Mouse (Mus musculus) liver, postnatal 0 days (tissue): ENCODE data around the gene Rex1bd. TPM values are rescaled to one million over a fixed set of nuclear protein-coding genes. Genes with fewer than 3 reads are reported as not detected.
A peak's percentile ranks its signal among the peaks of the same experiment; 100 is the strongest.

Experiments used
- ATAC-seq: fragments of 200-750 bp; cut with Nextera tagmentation; 2 replicates; pipeline ENCODE4 v1.8.0; 2017; ENCODE audit warnings: mild to moderate bottlenecking, moderate library complexity
- DNase-seq: peaks from one replicate; pipeline ENCODE4 v3.0.0-alpha.2; 2016
- H3K27ac ChIP-seq: fragments of 300-500 bp; sonication (generic); 2 replicates; pipeline ENCODE4 v1.5.1; 2014; ENCODE audit warnings: antibody characterized with exemption, moderate library complexity, mild to moderate bottlenecking, low read depth
- H3K27me3 ChIP-seq: fragments of 300-500 bp; sonication (generic); 2 replicates; pipeline ENCODE4 v1.6.1; 2014; ENCODE audit warnings: low read length, control low read depth, mixed read lengths; ENCODE audit not compliant: insufficient read depth
- H3K36me3 ChIP-seq: fragments of 300-500 bp; sonication (generic); replicated peaks from 2 replicates; pipeline ENCODE4 v1.6.1; 2014; ENCODE audit warnings: mild to moderate bottlenecking, control low read depth, low read length, moderate library complexity, mixed read lengths; ENCODE audit not compliant: insufficient read depth
- H3K4me1 ChIP-seq: fragments of 300-500 bp; sonication (generic); 2 replicates; pipeline ENCODE4 v1.6.1; 2014; ENCODE audit warnings: antibody characterized with exemption, mild to moderate bottlenecking, control low read depth; ENCODE audit not compliant: insufficient read depth
- H3K4me2 ChIP-seq: fragments of 300-500 bp; sonication (generic); 2 replicates; pipeline ENCODE4 v1.6.1; 2014; ENCODE audit warnings: low read depth, mild to moderate bottlenecking, low read length, moderate library complexity, mixed read lengths
- H3K4me3 ChIP-seq: fragments of 300-500 bp; sonication (generic); 2 replicates; pipeline ENCODE4 v1.5.1; 2014; ENCODE audit warnings: low read depth, low read length
- H3K9ac ChIP-seq: fragments of 300-500 bp; sonication (generic); replicated peaks from 2 replicates; pipeline ENCODE4 v1.6.1; 2014; ENCODE audit warnings: mild to moderate bottlenecking, moderate library complexity
- H3K9me3 ChIP-seq: fragments of 300-500 bp; sonication (generic); 2 replicates; pipeline ENCODE4 v1.6.1; 2016; ENCODE audit warnings: mild to moderate bottlenecking, control low read depth, low read length, mixed read lengths
- CTCF ChIP-seq: sonication (generic); IDR thresholded peaks from 2 replicates; pipeline ENCODE4 v1.5.1; 2016; ENCODE audit warnings: antibody characterized with exemption, low read depth
- EP300 ChIP-seq: IDR thresholded peaks from 2 replicates; pipeline ENCODE4 v1.6.1; 2016; ENCODE audit warnings: antibody characterized with exemption, low read depth, mild to moderate bottlenecking
- WGBS: fragments of 180-500 bp; shearing (Covaris S2); extraction: QIAGEN DNeasy Blood & Tissue Kit; methylation state at CpG from one replicate; pipeline ENCODE4 v1.1.7; 2014; ENCODE audit not compliant: insufficient replicate concordance; 5-methylcytosine and 5-hydroxymethylcytosine counted together
- polyA plus RNA-seq: library from polyadenylated mRNA; unstranded; fragments of >200 nt; fragmentation: Nextera tagmentation; extraction: Ambion mirVana; gene quantifications from 2 replicates; pipeline ENCODE4 v1.2.1, GENCODE M21; 2015

Gene Rex1bd
- polyA plus RNA-seq, 1 experiment from 2014 or later: 52.3 TPM

DNA sequence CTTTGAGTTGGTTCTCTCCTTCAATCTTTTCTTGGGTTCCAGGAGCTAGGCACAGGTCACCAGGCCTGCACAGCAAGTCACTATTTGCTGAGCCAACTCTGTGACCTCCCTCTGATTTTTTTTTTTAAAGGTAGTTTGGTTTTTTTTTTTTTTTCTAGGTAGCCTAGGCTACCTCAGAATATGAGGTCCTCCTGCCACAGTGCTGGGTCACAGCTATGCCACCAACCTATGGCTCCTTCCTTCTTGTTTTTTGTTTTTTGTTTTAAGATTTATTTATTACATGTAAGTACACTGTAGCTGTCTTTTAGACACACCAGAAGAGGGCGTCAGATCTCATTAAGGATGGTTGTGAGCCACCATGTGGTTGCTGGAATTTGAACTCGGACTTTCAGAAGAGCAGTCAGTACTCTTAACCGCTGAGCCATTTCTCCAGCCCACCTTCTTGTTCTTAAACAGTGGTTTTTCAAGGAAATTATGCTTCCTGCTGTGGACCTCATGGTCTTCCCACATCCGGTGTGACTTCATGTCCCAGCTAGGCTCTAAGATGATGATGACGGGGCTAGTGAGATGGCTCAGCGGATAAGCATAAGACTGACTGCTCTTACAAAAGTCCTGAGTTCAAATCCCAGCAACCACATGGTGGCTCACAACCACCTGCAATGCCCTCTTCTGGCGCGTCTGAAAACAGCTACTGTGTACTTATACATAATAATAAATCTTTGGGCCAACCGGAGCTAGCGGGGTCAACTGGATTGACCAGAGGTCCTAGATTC lies 43.0 kb upstream of the Rex1bd start:
- DNase-seq (no peak), ATAC-seq (no peak)
- H3K27ac ChIP-seq: 0 out of 2 replicates have a peak overlapping the region, but pooled peaks have one; percentile 35
- no peak overlapping the region for H3K4me2 ChIP-seq
- TF ChIP-seq EP300 (no peak), CTCF (peak; percentile 20)
- H3K9ac ChIP-seq: no peak overlapping the region
- H3K27me3 ChIP-seq: no peaks in the 10 kb centered on the region
- no peaks in the 10 kb centered on the region for H3K9me3 ChIP-seq
- H3K4me1 ChIP-seq: peaks cover 78% of the 10 kb centered on the region
- peaks cover 6% of the 10 kb centered on the region for H3K36me3 ChIP-seq
- no peak overlapping the region for H3K4me3 ChIP-seq
- WGBS: 57% methylated on average over 10 of the region's 10 CpGs

GRCm38 (mm10) chr8:70547762-70548161 lies 41.2 kb upstream of the Rex1bd start:
- no peaks in the 10 kb centered on the region for H3K9me3 ChIP-seq
- WGBS: 77% methylated on average over 6 of the region's 6 CpGs
- H3K27ac ChIP-seq: peak overlapping the region; percentile 35; the same call in 1 of the 2 replicates

DNA sequence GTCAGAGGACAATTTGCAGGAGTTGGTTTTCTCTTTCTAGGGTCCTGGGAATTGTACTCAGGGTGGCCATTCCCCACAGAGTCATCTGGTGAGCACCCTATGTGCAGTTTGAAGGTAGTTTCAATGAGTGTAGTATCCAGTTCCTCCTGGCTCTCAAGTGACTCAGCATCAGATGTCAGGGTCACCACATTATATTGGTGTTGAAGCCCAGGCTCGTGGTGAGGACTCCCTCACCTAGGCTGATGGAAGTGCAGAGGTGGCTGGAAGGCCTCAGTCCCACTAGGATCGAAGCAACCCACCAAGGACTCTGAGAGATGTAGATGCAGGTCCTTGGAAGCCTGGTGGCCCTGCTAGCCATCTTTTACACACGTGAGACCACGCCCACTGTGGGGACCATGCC lies 39.9 kb upstream of the Rex1bd start:
- Histone ChIP-seq H3K27me3 (no peaks in the 10 kb centered on the region), H3K9ac (peak overlapping the region; percentile 34; the same call in 1 of the 2 replicates), H3K9me3 (no peaks in the 10 kb centered on the region), H3K4me3 (no peak overlapping the region), H3K4me2 (no peak overlapping the region), H3K4me1 (peaks cover 70% of the 10 kb centered on the region), H3K27ac (no peak overlapping the region), H3K36me3 (peaks cover 6% of the 10 kb centered on the region)
- no peak for DNase-seq
- ATAC-seq: no peak
- 60% methylated on average over 4 of the region's 4 CpGs for WGBS
- no peak for TF ChIP-seq EP300
- TF ChIP-seq CTCF: no peak

More at GRCm38 (mm10) chr8:70547762-70548161, 41.2 kb upstream of the Rex1bd start:
- Histone ChIP-seq H3K4me1 (peaks cover 75% of the 10 kb centered on the region), H3K36me3 (peaks cover 6% of the 10 kb centered on the region), H3K27me3 (no peaks in the 10 kb centered on the region), H3K4me3 (no peak overlapping the region), H3K4me2 (no peak overlapping the region), H3K9ac (no peak overlapping the region)
- TF ChIP-seq CTCF (no peak), EP300 (no peak)
- ATAC-seq (no peak), DNase-seq (no peak)

DNA sequence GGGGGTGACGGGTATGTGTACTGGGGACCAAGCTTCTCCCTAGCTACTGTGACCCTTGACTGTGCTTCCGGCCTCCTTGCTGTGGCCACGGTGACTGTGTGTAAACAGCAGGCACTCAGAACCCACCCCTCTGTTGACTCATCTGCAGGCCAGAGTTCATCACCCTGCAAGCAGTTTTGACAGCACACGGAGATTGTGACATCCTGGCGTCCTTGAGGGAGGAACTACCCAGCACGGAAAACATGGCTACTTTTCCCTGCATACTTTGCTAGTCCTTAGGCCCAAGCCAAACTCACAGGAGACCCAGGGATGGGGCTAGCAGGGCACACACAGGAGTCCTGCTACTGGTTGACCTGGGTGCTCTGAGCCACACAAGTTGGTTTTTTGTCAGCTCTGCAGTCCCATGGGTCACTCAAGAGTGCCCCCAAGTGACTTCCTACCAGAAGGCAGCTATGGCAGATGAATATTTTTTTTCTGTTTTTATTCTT lies 37.7 kb upstream of the Rex1bd start:
- Histone ChIP-seq H3K4me3 (0 out of 2 replicates have a peak overlapping the region, but pooled peaks have one; percentile 1), H3K9ac (peak overlapping the region; percentile 54), H3K9me3 (no peaks in the 10 kb centered on the region), H3K4me1 (peaks cover 64% of the 10 kb centered on the region), H3K4me2 (peak overlapping the region; percentile 58; the same call in 1 of the 2 replicates), H3K36me3 (no peaks in the 10 kb centered on the region; the same call in 1 of the 2 replicates), H3K27me3 (no peaks in the 10 kb centered on the region), H3K27ac (peak overlapping the region; percentile 99)
- DNase-seq (peak; percentile 82), ATAC-seq (peak; percentile 57)
- peak; percentile 66 for TF ChIP-seq CTCF
- TF ChIP-seq EP300: peak; percentile 81
- 27% methylated on average over 6 of the region's 6 CpGs for WGBS

DNA sequence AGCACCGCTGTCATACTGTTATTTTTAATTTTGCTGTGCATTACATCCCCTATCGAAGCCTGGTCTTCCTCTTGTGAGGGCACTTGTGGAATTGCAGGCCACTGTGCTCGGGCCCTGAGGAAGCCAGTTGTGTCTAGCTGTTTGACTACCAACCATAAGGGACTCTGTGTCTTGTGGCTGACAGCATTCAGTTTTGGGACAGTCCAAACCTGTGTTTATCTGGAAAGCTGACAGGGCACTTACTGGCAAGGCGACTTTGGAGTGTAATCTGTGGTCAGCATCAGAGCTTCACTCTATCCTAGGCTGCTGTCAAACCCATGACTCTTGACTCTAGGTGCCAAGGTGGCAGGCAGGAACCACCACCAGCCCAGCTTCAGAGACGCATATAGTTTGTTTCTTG lies 34.5 kb upstream of the Rex1bd start:
- WGBS: 55% methylated on average over 5 of the region's 5 CpGs
- TF ChIP-seq EP300: no peak
- TF ChIP-seq CTCF: no peak
- peaks cover 50% of the 10 kb centered on the region for H3K4me1 ChIP-seq
- ATAC-seq (no peak), DNase-seq (no peak)
- H3K9me3 ChIP-seq: no peaks in the 10 kb centered on the region
- H3K36me3 ChIP-seq: peaks cover 10% of the 10 kb centered on the region
- H3K27me3 ChIP-seq: no peaks in the 10 kb centered on the region
- peak overlapping the region; percentile 87 for H3K4me3 ChIP-seq
- H3K9ac ChIP-seq: peak overlapping the region; percentile 94
- H3K27ac ChIP-seq: peak overlapping the region; percentile 99
- peak overlapping the region; percentile 96 for H3K4me2 ChIP-seq

DNA sequence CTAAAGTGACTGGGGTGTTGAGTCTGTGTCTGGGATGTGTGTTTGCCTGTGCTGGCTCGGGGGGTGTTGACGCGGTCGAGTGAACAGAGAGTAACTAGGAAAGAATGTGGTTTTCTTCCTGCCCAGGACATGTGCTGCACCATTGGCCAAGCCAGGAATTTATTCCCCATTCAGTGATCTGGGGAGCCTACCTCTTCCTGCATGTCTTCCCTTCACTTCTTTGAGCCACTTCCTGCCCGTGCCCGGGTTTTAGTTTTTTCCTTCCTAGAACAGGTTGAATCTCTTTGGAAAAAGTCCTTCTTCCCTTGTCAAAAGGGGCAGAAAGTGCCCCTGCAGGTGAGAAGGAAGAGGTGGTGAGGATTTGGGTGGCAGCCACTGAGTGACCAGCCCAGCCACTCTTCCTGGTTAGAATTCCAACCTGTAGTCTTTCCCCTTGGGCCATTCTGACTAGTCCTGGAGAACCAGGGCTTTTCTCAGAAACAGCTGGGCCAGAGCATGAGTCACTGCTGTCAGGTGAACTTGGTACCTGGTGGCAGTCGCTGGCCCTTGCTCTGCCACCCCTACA lies 34.0 kb upstream of the Rex1bd start:
- Histone ChIP-seq H3K36me3 (peaks cover 15% of the 10 kb centered on the region), H3K4me1 (peaks cover 45% of the 10 kb centered on the region), H3K4me2 (peak overlapping the region; percentile 96), H3K27me3 (no peaks in the 10 kb centered on the region), H3K9ac (peak overlapping the region; percentile 94), H3K27ac (peak overlapping the region; percentile 99), H3K9me3 (no peaks in the 10 kb centered on the region), H3K4me3 (peak overlapping the region; percentile 87)
- no peak for TF ChIP-seq EP300
- TF ChIP-seq CTCF: 0 out of 2 replicates have a peak, but pooled peaks have one; percentile 1
- DNase-seq (no peak), ATAC-seq (no peak)
- WGBS: 18% methylated on average over 7 of the region's 7 CpGs
